In the genomic region with DNA sequence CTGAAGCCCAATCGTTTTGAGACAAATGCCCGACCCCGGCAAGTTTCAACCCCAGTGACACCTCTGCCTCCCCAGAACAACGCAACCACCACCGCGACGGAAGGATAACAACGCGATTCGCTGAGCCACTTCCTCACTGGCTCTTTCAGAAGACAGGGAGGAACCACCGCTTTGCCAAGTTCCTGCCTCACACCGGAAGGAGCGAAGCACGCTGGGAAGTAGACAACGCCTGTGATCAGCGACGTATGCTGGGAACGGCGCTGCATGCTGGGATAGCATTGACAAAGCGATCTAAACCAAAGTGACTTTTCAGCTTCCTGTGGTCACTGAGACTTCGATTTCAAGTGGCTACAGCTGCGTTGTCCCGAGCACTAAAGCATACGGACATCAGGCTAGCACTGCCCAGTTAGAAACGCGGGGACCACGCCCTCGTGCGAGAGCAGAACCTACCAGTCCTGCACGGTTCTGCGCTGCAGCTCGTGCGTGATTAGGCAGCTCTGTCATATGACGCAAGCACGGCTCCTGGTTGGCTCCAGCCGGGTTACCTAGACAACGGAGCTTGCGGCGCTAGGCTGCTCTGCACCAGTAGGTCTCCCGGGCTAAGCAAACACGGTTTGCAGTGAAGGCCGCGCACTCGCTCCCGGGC, we compare ENCODE assay signal across 8 mouse cellular contexts. TPM values are rescaled to one million over a fixed set of nuclear protein-coding genes. Genes with fewer than 3 reads are reported as not detected.
DNase-seq lines count a peak whose midpoint lies in the region; ATAC-seq and TF ChIP-seq lines count a peak whose summit lies in the region.

A gene (plus strand): TSS at position 195 of the 646 bp plus-strand sequence.

- WGBS in forebrain, embryonic 12.5 days, result 0% methylated on average over 45 of the region's 45 CpGs
- WGBS in heart, postnatal 0 days, result under 1% methylated on average over 45 of the region's 45 CpGs
- under 1% methylated on average over 45 of the region's 45 CpGs for WGBS in liver, embryonic 16.5 days (ENCODE audit: insufficient replicate concordance)
- WGBS in neural tube, embryonic 13.5 days, result under 1% methylated on average over 45 of the region's 45 CpGs

- DNase-seq in c-Kit-positive CD71-positive TER-119-positive erythroid progenitor cells, embryonic 14.5 days (ENCODE audit: low spot score), result peak; percentile 92
- peak; percentile 95 for DNase-seq in heart, postnatal 0 days (ENCODE audit: low spot score)
- DNase-seq in kidney, postnatal 4 days, result peak; percentile 92 to 95

- H3K27ac ChIP-seq in forebrain, embryonic 12.5 days, result peak within 1 kb of the TSS; percentile 97
- H3K27ac ChIP-seq in heart, postnatal 0 days (ENCODE audit: low read depth), result peak within 1 kb of the TSS; percentile 93
- H3K27ac ChIP-seq in liver, embryonic 16.5 days (ENCODE audit: low read length), result peak within 1 kb of the TSS; percentile 94
- H3K27ac ChIP-seq in neural tube, embryonic 13.5 days (replicated peaks), result peak within 1 kb of the TSS; percentile 99
- H3K27ac ChIP-seq in testis, adult 2 months (ENCODE audit: control insufficient read depth, insufficient read depth, low read depth, low read length), result peak within 1 kb of the TSS; percentile 94

- TF ChIP-seq CTCF in E14TG2a.4 (conservative IDR thresholded peaks at IDR 0.05; ENCODE audit: low read length), result no peak
- TF ChIP-seq CTCF in heart, postnatal 0 days (IDR thresholded peaks at IDR 0.05; ENCODE audit: low read depth), result no peak
- TF ChIP-seq CTCF in testis, adult 2 months (IDR thresholded peaks at IDR 0.05; ENCODE audit: control insufficient read depth, insufficient read depth, insufficient replicate concordance, low read depth, low read length), result peak; percentile 25; the same call in 1 of the 2 replicates

- H3K36me3 ChIP-seq in E14TG2a.4 (ENCODE audit: insufficient read depth, low read length), result peaks cover 24% of the 10 kb centered on the region
- H3K36me3 ChIP-seq in forebrain, embryonic 12.5 days (replicated peaks), result peaks cover 18% of the 10 kb centered on the region
- peaks cover 15% of the 10 kb centered on the region for H3K36me3 ChIP-seq in heart, postnatal 0 days (replicated peaks; ENCODE audit: control insufficient read depth, insufficient read depth, low read length)
- H3K36me3 ChIP-seq in liver, embryonic 16.5 days (ENCODE audit: control insufficient read depth, insufficient read depth), result peaks cover 3% of the 10 kb centered on the region; the same call in 1 of the 2 replicates
- peaks cover 17% of the 10 kb centered on the region for H3K36me3 ChIP-seq in neural tube, embryonic 13.5 days
- peaks cover under 1% of the 10 kb centered on the region for H3K36me3 ChIP-seq in testis, adult 2 months (ENCODE audit: control insufficient read depth, insufficient read depth, low read length)

- H3K9me3 ChIP-seq in E14TG2a.4 (ENCODE audit: low read length), result no peaks in the 10 kb centered on the region
- H3K9me3 ChIP-seq in forebrain, embryonic 12.5 days, result no peaks in the 10 kb centered on the region
- no peaks in the 10 kb centered on the region for H3K9me3 ChIP-seq in heart, postnatal 0 days (replicated peaks; ENCODE audit: control insufficient read depth, low read length)
- no peaks in the 10 kb centered on the region for H3K9me3 ChIP-seq in liver, embryonic 16.5 days (replicated peaks; ENCODE audit: control insufficient read depth, low read length)
- H3K9me3 ChIP-seq in neural tube, embryonic 13.5 days, result no peaks in the 10 kb centered on the region

- peak within 1 kb of the TSS; percentile 83 for H3K4me2 ChIP-seq in forebrain, embryonic 12.5 days
- H3K4me2 ChIP-seq in heart, postnatal 0 days (ENCODE audit: low read depth, low read length), result peak within 1 kb of the TSS; percentile 98
- H3K4me2 ChIP-seq in liver, embryonic 16.5 days (ENCODE audit: low read depth, low read length), result peak within 1 kb of the TSS; percentile 96
- peak within 1 kb of the TSS; percentile 85 for H3K4me2 ChIP-seq in neural tube, embryonic 13.5 days

- peaks cover 27% of the 10 kb centered on the region for H3K4me1 ChIP-seq in E14TG2a.4 (replicated peaks; ENCODE audit: low read depth, low read length)
- H3K4me1 ChIP-seq in forebrain, embryonic 12.5 days, result peaks cover 34% of the 10 kb centered on the region
- peaks cover 23% of the 10 kb centered on the region for H3K4me1 ChIP-seq in heart, postnatal 0 days (ENCODE audit: control insufficient read depth, insufficient read depth)
- peaks cover 21% of the 10 kb centered on the region for H3K4me1 ChIP-seq in liver, embryonic 16.5 days (ENCODE audit: control insufficient read depth, low read depth, low read length)
- peaks cover 35% of the 10 kb centered on the region for H3K4me1 ChIP-seq in neural tube, embryonic 13.5 days (replicated peaks)
- peaks cover 9% of the 10 kb centered on the region for H3K4me1 ChIP-seq in testis, adult 2 months (ENCODE audit: control insufficient read depth, insufficient read depth, low read length)

- peak; percentile 81 for TF ChIP-seq EP300 in heart, postnatal 0 days (IDR thresholded peaks at IDR 0.05; ENCODE audit: low read depth)

- peak within 1 kb of the TSS; percentile 91 for H3K4me3 ChIP-seq in E14TG2a.4 (replicated peaks; ENCODE audit: low read length)
- H3K4me3 ChIP-seq in forebrain, embryonic 12.5 days (replicated peaks), result peak within 1 kb of the TSS; percentile 77
- peak within 1 kb of the TSS; percentile 70 for H3K4me3 ChIP-seq in heart, postnatal 0 days (ENCODE audit: low read depth, low read length)
- H3K4me3 ChIP-seq in liver, embryonic 16.5 days (ENCODE audit: low read depth, low read length), result peak within 1 kb of the TSS; percentile 82
- peak within 1 kb of the TSS; percentile 83 for H3K4me3 ChIP-seq in neural tube, embryonic 13.5 days
- peak within 1 kb of the TSS; percentile 87 for H3K4me3 ChIP-seq in testis, adult 2 months (ENCODE audit: control insufficient read depth, low read depth, low read length)

- peak; percentile 86 for TF ChIP-seq POLR2A in testis, adult 2 months (IDR thresholded peaks at IDR 0.05; ENCODE audit: control insufficient read depth, low read depth, low read length)

- ATAC-seq in forebrain, embryonic 12.5 days (ENCODE audit: low FRiP score), result peak; percentile 100
- ATAC-seq in heart, postnatal 0 days (ENCODE audit: insufficient read depth, low read depth), result peak; percentile 98
- ATAC-seq in liver, embryonic 16.5 days (ENCODE audit: low read depth), result peak; percentile 98
- peak; percentile 100 for ATAC-seq in neural tube, embryonic 13.5 days (ENCODE audit: low read depth)

- peaks cover 35% of the 10 kb centered on the region for H3K27me3 ChIP-seq in E14TG2a.4 (ENCODE audit: insufficient read depth, low read length)
- H3K27me3 ChIP-seq in forebrain, embryonic 12.5 days, result peaks cover 5% of the 10 kb centered on the region; the same call in 1 of the 2 replicates
- no peaks in the 10 kb centered on the region for H3K27me3 ChIP-seq in heart, postnatal 0 days (ENCODE audit: control insufficient read depth, insufficient read depth, low read length)
- H3K27me3 ChIP-seq in liver, embryonic 16.5 days (ENCODE audit: control insufficient read depth, insufficient read depth, low read depth, low read length), result no peaks in the 10 kb centered on the region
- peaks cover 12% of the 10 kb centered on the region; the same call in 1 of the 2 replicates for H3K27me3 ChIP-seq in neural tube, embryonic 13.5 days
- no peaks in the 10 kb centered on the region for H3K27me3 ChIP-seq in testis, adult 2 months (ENCODE audit: control insufficient read depth, insufficient read depth, low read length)

- peak within 1 kb of the TSS; percentile 82 for H3K9ac ChIP-seq in forebrain, embryonic 12.5 days
- peak within 1 kb of the TSS; percentile 71 for H3K9ac ChIP-seq in heart, postnatal 0 days (replicated peaks; ENCODE audit: low read depth, low read length)
- peak within 1 kb of the TSS; percentile 77 for H3K9ac ChIP-seq in liver, embryonic 16.5 days (ENCODE audit: low read depth, low read length)
- peak within 1 kb of the TSS; percentile 90 for H3K9ac ChIP-seq in neural tube, embryonic 13.5 days

RNA-seq across cellular contexts. Expression of the gene that starts here (rescaled TPM):
- 52.0 and 52.9 TPM in 2 replicates for polyA plus RNA-seq in forebrain, embryonic 12.5 days (2016; fragmentation: Nextera tagmentation; extraction: Ambion mirVana)
- 41.9 and 46.3 TPM in 2 replicates for total RNA-seq in heart, postnatal 0 days (2014; rRNA removed; ENCODE audit: low replicate concordance)
- 10.7 and 12.0 TPM in 2 replicates for polyA plus RNA-seq in heart, postnatal 0 days (2015; fragmentation: Nextera tagmentation; extraction: Ambion mirVana)
- 17.5 and 22.4 TPM in 2 replicates for polyA plus RNA-seq in liver, embryonic 16.5 days (2015; fragmentation: Nextera tagmentation; extraction: Ambion mirVana)
- polyA plus RNA-seq in neural tube, embryonic 13.5 days (2015; fragmentation: Nextera tagmentation; extraction: Ambion mirVana), result 55.3 and 55.7 TPM in 2 replicates
- polyA plus RNA-seq in testis, adult 2 months (2012; rRNA removed), result 31.9 and 32.5 TPM in 2 replicates

Comparison
In these comparisons a context has a peak if more than half of its experiments do, and no peak if none do; other contexts are left out.
1. Peak in every context shown above with its lines: DNase-seq, ATAC-seq, H3K4me3 ChIP-seq and H3K27ac ChIP-seq.